Comparison of ENCODE assay signal across 19 mouse cellular contexts in genomic region chr6:15910420-15911167, GRCm38 (mm10).
DNase-seq lines count a peak whose midpoint lies in the region; ATAC-seq and TF ChIP-seq lines count a peak whose summit lies in the region.
"Had no signal": no experiment of that assay in that cellular context is flagged by ENCODE, and none has a peak within 500 bp of the region (broad histone marks: within the 10 kb centered on the region; RNA-seq: fewer than 3 reads in every experiment).

No protein-coding gene starts in this region.

- no peaks in the 10 kb centered on the region for H3K36me3 ChIP-seq in heart, embryonic 12.5 days
- H3K36me3 ChIP-seq in midbrain, embryonic 11.5 days (ENCODE audit: control insufficient read depth, insufficient read depth, low read length): no peaks in the 10 kb centered on the region
- H3K36me3 ChIP-seq in midbrain, embryonic 10.5 days: no peaks in the 10 kb centered on the region
- H3K36me3 ChIP-seq in hindbrain, embryonic 14.5 days (replicated peaks; ENCODE audit: control insufficient read depth, insufficient read depth): no peaks in the 10 kb centered on the region
- H3K36me3 ChIP-seq in midbrain, postnatal 0 days (ENCODE audit: insufficient read depth, low read length): no peaks in the 10 kb centered on the region

- no peak for DNase-seq in heart, adult 8-10 months (ENCODE audit: low spot score)
- no peak for DNase-seq in midbrain, embryonic 11.5 days (ENCODE audit: low spot score, missing footprints)
- DNase-seq in midbrain, embryonic 10.5 days (ENCODE audit: low spot score): no peak
- DNase-seq in hindbrain, embryonic 14.5 days (ENCODE audit: low spot score): no peak
- DNase-seq in midbrain, postnatal 0 days (ENCODE audit: low spot score): no peak
- DNase-seq in kidney, adult 8-10 months: no peak
- no peak for DNase-seq in lung, postnatal 10 days
- DNase-seq: adrenal gland, postnatal 36 days; B cell, adult 2 months; cerebellum, postnatal 10 days; forebrain, postnatal 0 days; kidney, adult 18-20 months; layer of hippocampus, postnatal 36 days; left cerebral cortex, postnatal 4 days; lung, postnatal 36 days; right cerebral cortex, postnatal 14 days had no signal

- H3K4me2 ChIP-seq in heart, embryonic 12.5 days: no peak overlapping the region
- no peak overlapping the region for H3K4me2 ChIP-seq in midbrain, embryonic 11.5 days
- no peak overlapping the region for H3K4me2 ChIP-seq in hindbrain, embryonic 14.5 days (replicated peaks)
- no peak overlapping the region for H3K4me2 ChIP-seq in midbrain, postnatal 0 days (ENCODE audit: low read depth, low read length, poor library complexity, severe bottlenecking)
- H3K4me2 ChIP-seq: heart, embryonic 11.5 days had no signal

- no peak overlapping the region for H3K4me3 ChIP-seq in heart, embryonic 12.5 days
- H3K4me3 ChIP-seq in midbrain, embryonic 11.5 days (ENCODE audit: low read depth, low read length): no peak overlapping the region
- H3K4me3 ChIP-seq in midbrain, embryonic 10.5 days: no peak overlapping the region
- H3K4me3 ChIP-seq in hindbrain, embryonic 14.5 days (replicated peaks; ENCODE audit: low read length): no peak overlapping the region
- no peak overlapping the region for H3K4me3 ChIP-seq in midbrain, postnatal 0 days (ENCODE audit: low read depth, low read length)

- ATAC-seq in heart, embryonic 12.5 days (ENCODE audit: insufficient number of reproducible peaks, low FRiP score): peak; percentile 22; the same call in 1 of the 2 replicates
- ATAC-seq in midbrain, embryonic 11.5 days (ENCODE audit: low FRiP score): peak; percentile 55
- ATAC-seq in hindbrain, embryonic 14.5 days (ENCODE audit: low FRiP score): peak; percentile 14
- 0 out of 2 replicates have a peak, but pooled peaks have one; percentile 31 for ATAC-seq in midbrain, postnatal 0 days (ENCODE audit: low FRiP score)
- ATAC-seq: forebrain, postnatal 0 days; Patski had no signal

- WGBS in heart, embryonic 12.5 days: 40% methylated on average over 1 of the region's 1 CpGs
- WGBS in midbrain, embryonic 11.5 days: 85% methylated on average over 1 of the region's 1 CpGs
- 71% methylated on average over 1 of the region's 1 CpGs for WGBS in midbrain, embryonic 10.5 days
- 73% methylated on average over 1 of the region's 1 CpGs for WGBS in hindbrain, embryonic 14.5 days
- 71% methylated on average over 1 of the region's 1 CpGs for WGBS in midbrain, postnatal 0 days

- H3K27ac ChIP-seq in heart, embryonic 12.5 days (ENCODE audit: poor library complexity, severe bottlenecking): no peak overlapping the region
- no peak overlapping the region for H3K27ac ChIP-seq in midbrain, embryonic 11.5 days (ENCODE audit: low read depth, low read length)
- H3K27ac ChIP-seq in midbrain, embryonic 10.5 days (replicated peaks): no peak overlapping the region
- no peak overlapping the region for H3K27ac ChIP-seq in hindbrain, embryonic 14.5 days
- no peak overlapping the region for H3K27ac ChIP-seq in midbrain, postnatal 0 days (ENCODE audit: low read depth, low read length)

- no peaks in the 10 kb centered on the region for H3K4me1 ChIP-seq in heart, embryonic 12.5 days (replicated peaks)
- H3K4me1 ChIP-seq in midbrain, embryonic 11.5 days (ENCODE audit: control insufficient read depth, insufficient read depth, low read length): no peaks in the 10 kb centered on the region
- H3K4me1 ChIP-seq in midbrain, embryonic 10.5 days: no peaks in the 10 kb centered on the region
- H3K4me1 ChIP-seq in hindbrain, embryonic 14.5 days (replicated peaks; ENCODE audit: control insufficient read depth, insufficient read depth, low read length): no peaks in the 10 kb centered on the region
- no peaks in the 10 kb centered on the region for H3K4me1 ChIP-seq in midbrain, postnatal 0 days (ENCODE audit: insufficient read depth, low read length)

- no peak overlapping the region for H3K9ac ChIP-seq in heart, embryonic 12.5 days
- no peak overlapping the region for H3K9ac ChIP-seq in midbrain, embryonic 11.5 days (ENCODE audit: low read length)
- no peak overlapping the region for H3K9ac ChIP-seq in hindbrain, embryonic 14.5 days
- no peak overlapping the region for H3K9ac ChIP-seq in midbrain, postnatal 0 days (replicated peaks; ENCODE audit: low read length, poor library complexity, severe bottlenecking)
- H3K9ac ChIP-seq: forebrain, postnatal 0 days had no signal

- no peaks in the 10 kb centered on the region for H3K9me3 ChIP-seq in heart, embryonic 12.5 days (replicated peaks)
- H3K9me3 ChIP-seq in midbrain, embryonic 11.5 days (ENCODE audit: control insufficient read depth, low read length): no peaks in the 10 kb centered on the region
- no peaks in the 10 kb centered on the region for H3K9me3 ChIP-seq in midbrain, embryonic 10.5 days (replicated peaks)
- no peaks in the 10 kb centered on the region for H3K9me3 ChIP-seq in hindbrain, embryonic 14.5 days (ENCODE audit: control insufficient read depth, low read length)
- no peaks in the 10 kb centered on the region for H3K9me3 ChIP-seq in midbrain, postnatal 0 days (ENCODE audit: low read length)

- H3K27me3 ChIP-seq in heart, embryonic 12.5 days (replicated peaks): no peaks in the 10 kb centered on the region
- H3K27me3 ChIP-seq in midbrain, embryonic 11.5 days (ENCODE audit: control insufficient read depth, insufficient read depth, low read length): no peaks in the 10 kb centered on the region
- no peaks in the 10 kb centered on the region for H3K27me3 ChIP-seq in midbrain, embryonic 10.5 days (ENCODE audit: low read depth, poor library complexity, severe bottlenecking)
- H3K27me3 ChIP-seq in hindbrain, embryonic 14.5 days (ENCODE audit: control insufficient read depth, insufficient read depth, low read length): no peaks in the 10 kb centered on the region
- H3K27me3 ChIP-seq in midbrain, postnatal 0 days (ENCODE audit: insufficient read depth, low read length): no peaks in the 10 kb centered on the region

- no peak for TF ChIP-seq CTCF in midbrain, postnatal 0 days (IDR thresholded peaks at IDR 0.05)
